Mouse (Mus musculus) forebrain, postnatal 0 days (tissue): Measurements from ENCODE around the gene Tpk1. TPM values are rescaled to one million over a fixed set of nuclear protein-coding genes. Genes with fewer than 3 reads are reported as not detected.

Experiments
- ATAC-seq: fragments of 200-750 bp; cut with Nextera tagmentation; 2 replicates; pipeline ENCODE4 v1.8.0; 2017; ENCODE audit warnings: mild to moderate bottlenecking, moderate library complexity
- DNase-seq: peaks from one replicate; pipeline ENCODE4 v3.0.0-alpha.2; 2015
- H3K27ac ChIP-seq: fragments of 300-500 bp; sonication (generic); 2 replicates; pipeline ENCODE4 v1.5.1; 2014; ENCODE audit warnings: low read depth, mild to moderate bottlenecking, antibody characterized with exemption, low read length, moderate library complexity, mixed read lengths
- H3K27me3 ChIP-seq: fragments of 300-500 bp; sonication (generic); 2 replicates; pipeline ENCODE4 v1.6.1; 2014; ENCODE audit warnings: mild to moderate bottlenecking, low read length, mixed read lengths; ENCODE audit not compliant: insufficient read depth
- H3K36me3 ChIP-seq: fragments of 300-500 bp; sonication (generic); 2 replicates; pipeline ENCODE4 v1.6.1; 2014; ENCODE audit warnings: mild to moderate bottlenecking, moderate library complexity; ENCODE audit not compliant: insufficient read depth
- H3K4me1 ChIP-seq: fragments of 300-500 bp; sonication (generic); 2 replicates; pipeline ENCODE4 v1.6.1; 2014; ENCODE audit warnings: antibody characterized with exemption; ENCODE audit not compliant: insufficient read depth
- H3K4me2 ChIP-seq: fragments of 300-500 bp; sonication (generic); 2 replicates; pipeline ENCODE4 v1.6.1; 2014; ENCODE audit warnings: low read depth, mild to moderate bottlenecking, moderate library complexity
- H3K4me3 ChIP-seq: fragments of 300-500 bp; sonication (generic); 2 replicates; pipeline ENCODE4 v1.5.1; 2014; ENCODE audit warnings: low read depth, low read length, mixed read lengths
- H3K9ac ChIP-seq: fragments of 300-500 bp; sonication (generic); 2 replicates; pipeline ENCODE4 v1.6.1; 2014; ENCODE audit warnings: mild to moderate bottlenecking
- H3K9me3 ChIP-seq: fragments of 300-500 bp; sonication (generic); 2 replicates; pipeline ENCODE4 v1.6.1; 2016; ENCODE audit warnings: low read length
- CTCF ChIP-seq: sonication (generic); IDR thresholded peaks from 2 replicates; pipeline ENCODE4 v1.5.1; 2016; ENCODE audit warnings: antibody characterized with exemption, control low read depth, low read depth
- WGBS: fragments of 180-500 bp; shearing (Covaris S2); extraction: QIAGEN DNeasy Blood & Tissue Kit; methylation state at CpG from one replicate; pipeline ENCODE4 v1.1.7; 2014; 5-methylcytosine and 5-hydroxymethylcytosine counted together
- polyA plus RNA-seq: library from polyadenylated mRNA; unstranded; fragments of >200 nt; fragmentation: Nextera tagmentation; extraction: Ambion mirVana; gene quantifications from 2 replicates; pipeline ENCODE4 v1.2.1, GENCODE M21; 2015
- total RNA-seq: library from RNA; depleted of rRNA; stranded (reverse); fragments of >200 nt; gene quantifications from 2 replicates; pipeline ENCODE4 v1.2.3, GENCODE M21; 2014

Gene Tpk1
- total and polyA plus RNA-seq, 2 experiments from 2014 or later = 4.7 to 5.0 TPM

DNA sequence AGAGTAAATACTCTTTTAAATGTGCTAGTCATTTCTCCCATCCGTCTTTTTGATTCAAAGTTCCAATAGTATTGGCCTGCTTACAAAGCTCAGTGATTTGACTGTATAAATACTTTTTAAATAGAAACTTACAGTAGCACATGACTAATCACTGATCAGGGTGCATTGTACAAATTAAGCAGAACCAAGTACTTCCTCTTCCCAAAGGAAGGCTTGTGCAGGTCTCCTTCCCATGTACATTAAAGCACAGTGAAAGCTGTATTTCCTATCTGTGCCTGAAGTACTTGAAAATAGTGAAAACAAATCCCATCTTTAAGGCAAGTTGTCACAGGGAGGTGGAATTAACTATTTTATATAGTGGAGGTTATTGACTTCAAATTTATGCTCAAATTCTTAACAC is 119.5 kb downstream of the Tpk1 start:
- no peak for ATAC-seq
- Histone ChIP-seq H3K9ac (no peak overlapping the region), H3K27me3 (no peaks in the 10 kb centered on the region), H3K4me1 (no peaks in the 10 kb centered on the region), H3K4me3 (no peak overlapping the region), H3K27ac (no peak overlapping the region), H3K36me3 (no peaks in the 10 kb centered on the region), H3K4me2 (no peak overlapping the region), H3K9me3 (no peaks in the 10 kb centered on the region)
- WGBS = 87% methylated on average over 1 of the region's 1 CpGs
- DNase-seq = no peak
- TF ChIP-seq CTCF = no peak

DNA sequence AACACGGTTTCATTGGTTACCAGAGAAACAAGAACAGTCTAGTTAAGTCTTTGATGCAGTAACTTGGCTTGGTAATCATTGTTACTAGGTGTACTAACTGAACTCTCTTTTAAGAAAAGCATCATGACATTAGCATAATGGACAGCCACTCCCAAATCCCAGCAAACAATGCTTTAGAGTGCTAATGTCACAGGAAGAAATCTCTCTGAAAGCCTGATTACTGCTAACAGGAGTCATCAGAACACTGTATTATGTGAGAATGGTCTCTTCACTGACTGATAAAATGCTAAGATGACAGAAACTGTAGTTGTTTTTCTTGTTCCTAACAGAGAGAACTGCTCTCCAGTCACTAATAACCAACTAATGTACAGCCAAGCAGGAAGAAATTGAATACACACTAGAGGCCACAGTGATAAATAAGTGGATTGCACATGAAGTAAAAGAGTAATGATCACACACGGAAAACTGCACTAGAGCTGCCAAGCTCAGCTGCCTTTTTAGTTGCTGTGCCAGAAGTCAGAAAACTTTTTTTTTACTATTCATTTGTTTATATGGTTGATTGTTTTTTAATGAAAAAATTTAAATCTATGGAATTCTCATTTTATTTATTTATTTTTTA is 128.7 kb downstream of the Tpk1 start:
- no peak for TF ChIP-seq CTCF
- 64% methylated on average over 2 of the region's 2 CpGs for WGBS

DNA sequence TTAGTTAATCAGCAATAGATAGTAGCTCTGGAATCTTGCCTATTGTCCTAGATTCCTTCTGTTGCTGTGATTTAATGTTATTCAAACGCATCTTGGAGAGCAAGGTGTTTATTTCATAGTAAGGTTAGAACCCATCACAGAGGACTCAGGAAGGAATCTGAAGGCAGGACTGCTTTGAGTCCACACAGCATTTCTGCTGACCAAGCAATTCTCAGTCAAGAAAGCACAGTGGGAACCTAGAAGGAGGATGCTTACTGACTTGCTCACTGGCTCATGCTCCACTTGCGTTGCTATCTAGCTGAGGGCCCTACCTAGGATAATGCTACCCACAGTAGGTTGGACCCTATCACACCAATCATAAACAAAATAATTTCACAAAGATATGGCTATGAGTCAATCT is 130.6 kb downstream of the Tpk1 start:
- H3K4me2 ChIP-seq = no peak overlapping the region
- no peaks in the 10 kb centered on the region for H3K27me3 ChIP-seq
- H3K4me1 ChIP-seq = no peaks in the 10 kb centered on the region
- no peaks in the 10 kb centered on the region for H3K9me3 ChIP-seq
- no peak overlapping the region for H3K27ac ChIP-seq
- H3K4me3 ChIP-seq = no peak overlapping the region
- ATAC-seq (no peak), DNase-seq (no peak)
- H3K9ac ChIP-seq = no peak overlapping the region
- WGBS = 91% methylated on average over 2 of the region's 2 CpGs
- no peaks in the 10 kb centered on the region for H3K36me3 ChIP-seq
- no peak for TF ChIP-seq CTCF

More for the DNA sequence above, 128.7 kb downstream of the Tpk1 start:
- Histone ChIP-seq H3K9me3 (no peaks in the 10 kb centered on the region), H3K4me2 (no peak overlapping the region), H3K9ac (no peak overlapping the region), H3K4me1 (no peaks in the 10 kb centered on the region), H3K36me3 (no peaks in the 10 kb centered on the region), H3K27me3 (no peaks in the 10 kb centered on the region), H3K4me3 (no peak overlapping the region), H3K27ac (no peak overlapping the region)
- DNase-seq (no peak), ATAC-seq (no peak)

DNA sequence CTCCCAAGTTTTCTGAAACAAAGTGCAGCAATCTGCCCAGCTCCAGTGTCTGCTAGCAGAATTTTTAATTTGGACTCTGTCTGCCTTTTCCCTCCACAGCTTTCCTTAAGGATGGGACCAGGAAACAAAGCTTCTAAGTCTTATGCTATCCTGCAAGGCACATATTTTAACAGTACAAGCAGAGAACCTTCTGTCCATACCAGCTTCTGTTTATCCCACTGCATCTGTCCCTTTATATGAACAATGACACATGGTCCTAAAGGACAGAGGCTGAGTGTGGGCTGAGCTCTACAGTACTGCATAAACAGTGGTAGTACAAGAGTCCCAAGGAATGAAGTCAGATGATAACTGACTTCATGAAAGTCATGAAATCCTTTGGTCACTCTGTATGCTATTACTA is 132.8 kb downstream of the Tpk1 start:
- Histone ChIP-seq H3K27me3 (no peaks in the 10 kb centered on the region), H3K9ac (no peak overlapping the region), H3K4me2 (no peak overlapping the region), H3K4me3 (no peak overlapping the region), H3K27ac (no peak overlapping the region), H3K36me3 (no peaks in the 10 kb centered on the region), H3K9me3 (no peaks in the 10 kb centered on the region), H3K4me1 (no peaks in the 10 kb centered on the region)
- DNase-seq = no peak
- ATAC-seq = peak; percentile 27
- no peak for TF ChIP-seq CTCF

DNA sequence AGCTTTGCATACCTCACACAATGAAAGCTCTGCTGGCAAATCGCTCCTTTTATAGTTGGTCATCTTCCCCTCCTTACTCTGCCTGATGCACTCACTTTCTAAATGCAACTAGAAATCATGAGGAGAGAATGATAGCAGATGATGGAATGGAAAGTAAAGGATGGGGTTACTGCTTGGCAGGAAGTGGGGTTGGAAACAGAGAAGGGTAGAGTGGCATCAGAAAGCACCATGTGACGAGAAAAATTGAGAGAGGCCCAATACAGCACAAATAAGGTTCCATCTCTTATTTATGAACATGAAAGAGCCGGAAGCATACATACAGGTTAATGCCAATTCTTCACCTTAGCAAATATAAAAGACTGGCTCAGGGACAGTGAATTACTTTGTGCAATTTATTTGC is 133.3 kb downstream of the Tpk1 start:
- no peaks in the 10 kb centered on the region for H3K36me3 ChIP-seq
- TF ChIP-seq CTCF = no peak
- H3K27me3 ChIP-seq = no peaks in the 10 kb centered on the region
- no peaks in the 10 kb centered on the region for H3K4me1 ChIP-seq
- ATAC-seq (no peak), DNase-seq (no peak)
- no peak overlapping the region for H3K9ac ChIP-seq
- H3K27ac ChIP-seq = no peak overlapping the region
- no peak overlapping the region for H3K4me3 ChIP-seq
- no peak overlapping the region for H3K4me2 ChIP-seq
- WGBS = 80% methylated on average over 3 of the region's 3 CpGs
- no peaks in the 10 kb centered on the region for H3K9me3 ChIP-seq

DNA sequence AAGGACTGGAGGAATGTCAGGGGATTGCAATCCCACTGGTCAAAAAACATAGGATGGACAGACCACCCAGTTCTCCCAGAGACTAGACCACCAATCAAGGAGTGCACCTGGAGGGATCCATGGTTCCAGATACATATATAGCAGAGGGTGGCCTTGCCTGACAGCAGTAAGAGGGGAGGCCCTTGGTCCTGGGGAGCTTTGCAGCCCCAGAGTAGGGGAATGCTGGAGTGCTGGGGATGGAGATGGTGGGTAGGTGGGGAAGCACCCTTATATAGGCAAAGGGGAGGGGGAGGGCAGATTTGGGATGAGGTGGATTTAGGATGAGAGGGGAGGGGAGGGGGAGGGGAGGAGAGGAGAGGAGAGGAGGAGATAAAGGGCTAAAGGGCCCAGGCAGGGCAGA is 134.1 kb downstream of the Tpk1 start:
- H3K9ac ChIP-seq = no peak overlapping the region
- no peaks in the 10 kb centered on the region for H3K9me3 ChIP-seq
- TF ChIP-seq CTCF = no peak
- H3K36me3 ChIP-seq = no peaks in the 10 kb centered on the region
- H3K4me3 ChIP-seq = no peak overlapping the region
- no peak for DNase-seq
- no peak for ATAC-seq
- no peak overlapping the region for H3K4me2 ChIP-seq
- H3K27me3 ChIP-seq = no peaks in the 10 kb centered on the region
- H3K4me1 ChIP-seq = no peaks in the 10 kb centered on the region
- no peak overlapping the region for H3K27ac ChIP-seq

DNA sequence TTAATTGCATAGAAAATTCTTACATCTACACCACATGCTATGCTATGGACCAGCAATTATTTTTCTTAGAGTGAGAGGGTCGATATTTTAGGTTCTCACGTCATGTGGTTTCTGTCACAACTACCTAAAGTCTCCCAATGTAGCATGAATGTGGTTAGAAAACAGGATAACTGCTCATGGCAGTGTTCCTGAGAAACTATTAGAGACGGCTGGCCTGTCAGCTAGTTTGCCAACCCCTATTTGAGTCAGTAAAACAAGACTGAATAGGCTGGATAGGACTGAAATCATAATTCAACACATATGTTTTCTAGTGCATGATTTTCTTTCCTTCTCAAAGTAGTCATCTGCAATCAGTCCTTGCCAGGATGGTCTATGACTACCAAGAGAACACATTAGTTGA is 137.1 kb downstream of the Tpk1 start:
- DNase-seq (no peak), ATAC-seq (no peak)
- no peak overlapping the region for H3K9ac ChIP-seq
- no peak for TF ChIP-seq CTCF
- no peaks in the 10 kb centered on the region for H3K27me3 ChIP-seq
- no peaks in the 10 kb centered on the region for H3K36me3 ChIP-seq
- H3K4me1 ChIP-seq = no peaks in the 10 kb centered on the region
- 68% methylated on average over 3 of the region's 3 CpGs for WGBS
- no peak overlapping the region for H3K27ac ChIP-seq
- no peak overlapping the region for H3K4me3 ChIP-seq
- H3K4me2 ChIP-seq = no peak overlapping the region
- no peaks in the 10 kb centered on the region for H3K9me3 ChIP-seq
